Mouse (Mus musculus) CD4-positive, CD25-positive, alpha-beta regulatory T cell, adult 2 months (primary cell): Measurements from ENCODE around the gene Med25.

Experiments
- DNase-seq: peaks from one replicate; pipeline ENCODE4 v3.0.0-alpha.2; 2012; ENCODE audit warnings: low read depth, low spot score

Med25 gene

DNA sequence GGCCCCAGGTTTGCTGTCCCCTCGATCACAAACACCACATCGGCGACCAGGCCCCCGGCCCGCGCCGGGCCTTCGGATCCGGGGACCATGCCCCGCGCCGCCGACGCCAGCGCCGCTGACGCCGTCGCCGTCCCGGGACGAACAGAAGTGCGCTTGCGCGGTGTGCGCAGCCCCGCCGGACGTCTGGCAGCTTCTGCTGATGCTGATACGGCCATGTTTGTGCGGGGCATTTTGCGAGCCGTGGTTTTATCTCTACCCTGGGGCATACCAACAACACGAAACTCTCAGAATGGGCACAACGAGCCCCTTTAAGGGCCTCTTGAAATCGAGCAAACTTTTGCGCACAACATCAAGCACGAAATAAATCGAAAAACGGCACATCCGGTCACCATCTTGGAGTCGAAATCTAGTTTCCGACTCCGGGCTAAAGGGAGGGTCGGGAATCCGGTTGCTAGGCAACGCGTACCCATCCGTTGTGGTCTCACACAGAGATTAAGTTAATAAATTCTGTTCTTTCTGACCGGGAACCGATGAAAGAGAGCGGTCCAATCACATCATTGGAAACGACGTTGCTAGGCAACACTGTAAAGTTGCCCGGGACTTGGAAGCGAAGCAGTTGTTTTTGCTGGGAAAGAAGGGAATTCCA lies at the start of gene Med25:
Med25 (minus strand) TSS at position 437 of the 646 bp plus-strand sequence.
- peak; percentile 94 for DNase-seq

DNA sequence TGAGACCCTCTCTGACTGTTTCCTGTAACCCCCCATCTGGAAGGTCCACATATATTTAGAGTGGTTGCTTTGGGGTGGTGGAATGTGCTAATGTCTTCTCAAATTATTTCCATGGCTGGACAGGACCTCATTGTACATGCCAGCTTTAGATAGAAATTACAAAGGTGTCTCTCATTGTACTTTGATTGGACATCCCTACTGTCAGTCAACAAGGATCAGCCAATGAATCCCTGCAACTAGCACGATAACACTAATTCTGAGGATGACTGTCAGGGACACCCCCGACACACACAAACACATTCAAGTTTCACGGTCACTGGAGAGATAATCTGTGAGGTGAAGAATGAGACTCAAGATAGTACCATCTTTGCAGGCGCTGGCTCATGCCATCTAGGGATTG lies 46.2 kb upstream of the Med25 start:
- DNase-seq: no peak

DNA sequence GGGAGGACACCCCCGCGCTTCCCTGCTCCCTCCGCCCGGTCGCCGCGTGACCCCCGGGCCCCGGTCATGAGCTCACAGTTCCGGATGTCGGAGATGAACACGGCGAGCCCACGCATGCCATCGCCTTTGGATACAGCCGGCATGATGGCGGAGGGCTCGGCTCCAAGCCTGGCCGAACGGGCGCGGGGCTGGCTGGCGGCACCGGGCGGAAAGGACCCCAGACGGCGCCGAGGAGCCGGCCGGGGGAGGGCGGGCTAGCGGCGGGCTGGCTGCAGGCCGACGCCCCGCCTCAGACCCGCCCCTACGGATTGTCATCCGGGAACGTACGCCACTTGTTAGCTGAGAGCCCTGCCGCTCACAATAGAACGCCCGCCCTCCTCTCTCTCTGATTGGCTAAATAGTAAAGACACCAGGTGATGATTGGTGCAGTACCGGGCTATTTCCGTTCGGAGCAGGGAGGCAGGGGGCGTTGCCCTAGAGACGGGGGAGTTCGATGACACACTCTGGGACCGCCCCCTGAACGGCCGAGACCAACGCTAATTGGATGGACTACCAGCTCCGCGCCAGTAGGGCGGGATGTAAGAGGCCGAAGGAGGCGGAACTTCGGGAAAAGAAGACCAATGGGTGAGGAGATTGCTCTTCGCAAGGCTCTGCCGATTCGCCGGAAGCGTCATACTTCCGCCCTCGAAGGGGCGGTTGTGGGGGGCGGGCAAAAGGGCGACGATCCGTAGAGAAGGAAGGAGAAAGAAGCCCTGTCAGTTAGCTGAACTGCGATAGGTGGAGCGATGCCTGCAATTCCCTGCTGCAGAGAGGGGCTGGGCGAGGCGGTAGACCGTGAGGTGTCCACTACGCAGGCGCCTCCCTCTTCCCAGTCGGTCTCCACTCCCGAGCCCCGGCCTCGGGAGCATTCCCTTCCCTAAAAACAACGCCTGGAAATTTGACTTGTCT lies 37.0 kb upstream of the Med25 start, which contains the start of gene Ap2a1:
Ap2a1 (minus strand) TSS at position 293 of the 948 bp plus-strand sequence.
- DNase-seq: peak; percentile 100

DNA sequence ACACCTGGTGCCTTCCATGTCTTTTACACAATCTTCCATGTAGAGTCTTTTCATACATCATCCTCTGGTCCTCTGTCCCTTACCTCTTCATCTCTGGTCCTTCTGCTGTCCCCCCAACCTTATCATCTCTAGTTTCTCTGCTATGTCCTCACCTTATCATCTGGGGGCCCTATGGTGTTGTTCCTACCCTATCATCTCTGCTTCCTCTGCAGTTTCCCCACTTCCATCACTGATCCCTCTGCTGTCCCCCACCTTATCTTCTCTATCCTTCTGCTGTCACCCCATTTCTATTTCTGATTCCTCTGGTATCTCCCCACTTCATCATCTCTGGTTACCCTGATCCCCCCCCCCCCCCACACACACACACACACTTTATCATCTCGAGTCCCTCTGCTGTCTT lies 36.1 kb upstream of the Med25 start:
- DNase-seq: no peak

GRCm38 (mm10) chr7:44925468-44925867 lies 33.0 kb upstream of the Med25 start:
- DNase-seq: peak; percentile 66

DNA sequence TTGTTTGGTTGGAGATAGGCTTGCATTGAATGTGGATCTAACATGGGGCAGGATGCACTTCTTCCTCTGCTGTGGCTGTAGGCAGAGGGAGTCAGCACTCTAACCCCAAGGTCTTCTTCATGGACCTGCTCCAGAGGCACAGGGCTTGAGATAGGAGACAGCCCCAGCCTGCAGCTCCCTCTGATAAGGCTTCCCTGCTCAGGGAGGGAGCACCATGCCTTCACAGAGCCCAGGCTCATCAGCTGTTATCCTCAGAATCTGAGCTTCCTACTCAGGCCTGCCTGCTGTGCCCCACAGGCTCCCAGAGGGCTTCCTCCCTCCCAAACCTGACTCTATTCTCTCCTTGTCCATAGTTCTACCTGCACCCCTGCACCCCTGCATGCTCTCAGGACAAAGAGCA lies 30.0 kb upstream of the Med25 start:
- DNase-seq: no peak

- DNase-seq: no peak
Measured at GRCm38 (mm10) chr7:44919127-44919526, 26.6 kb upstream of the Med25 start.

- no peak for DNase-seq
Measured at GRCm38 (mm10) chr7:44918219-44918618, 25.7 kb upstream of the Med25 start.

- no peak for DNase-seq
Measured at GRCm38 (mm10) chr7:44916881-44917280, 24.4 kb upstream of the Med25 start.

DNA sequence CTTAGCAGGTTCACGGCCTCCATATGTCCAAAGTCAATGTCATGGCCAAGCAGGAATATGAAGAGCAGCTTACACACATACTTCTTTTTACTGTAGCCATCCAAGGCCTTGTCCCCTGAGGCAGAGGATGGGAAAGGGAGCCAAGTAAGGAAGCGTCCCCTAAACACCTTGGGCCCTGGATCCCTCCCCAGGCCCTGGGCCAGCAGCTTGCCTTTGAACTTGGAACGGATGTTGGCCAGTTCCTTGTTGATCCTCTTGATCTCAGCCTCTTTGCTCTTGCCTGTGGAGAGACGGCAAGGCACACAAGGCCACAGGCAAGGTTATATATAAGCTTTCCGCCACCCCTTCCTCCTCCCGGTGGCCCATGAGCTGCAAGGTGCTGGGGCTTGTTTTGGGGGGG lies 23.7 kb upstream of the Med25 start:
- no peak for DNase-seq

DNA sequence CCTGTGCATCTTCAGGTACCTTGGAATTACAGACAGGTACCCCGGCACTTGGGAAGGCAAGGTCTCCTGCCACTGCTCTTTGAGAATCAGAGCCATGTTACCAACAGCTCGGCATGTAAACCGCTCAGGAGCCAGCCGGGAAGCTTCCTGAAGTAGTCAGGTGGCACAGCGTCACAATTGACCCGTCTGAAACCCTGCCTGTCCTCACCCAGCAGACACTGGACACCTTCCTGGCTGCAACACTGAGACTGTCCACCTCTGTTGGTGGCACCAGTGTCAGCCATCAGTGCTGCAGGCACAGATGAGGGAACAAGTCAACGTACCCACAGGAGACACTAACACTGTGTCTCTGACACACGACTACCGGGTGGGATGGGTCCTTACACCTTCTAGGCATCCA lies 22.8 kb upstream of the Med25 start:
- no peak for DNase-seq

- DNase-seq: no peak
Measured at GRCm38 (mm10) chr7:44914396-44914795, 21.9 kb upstream of the Med25 start.

DNA sequence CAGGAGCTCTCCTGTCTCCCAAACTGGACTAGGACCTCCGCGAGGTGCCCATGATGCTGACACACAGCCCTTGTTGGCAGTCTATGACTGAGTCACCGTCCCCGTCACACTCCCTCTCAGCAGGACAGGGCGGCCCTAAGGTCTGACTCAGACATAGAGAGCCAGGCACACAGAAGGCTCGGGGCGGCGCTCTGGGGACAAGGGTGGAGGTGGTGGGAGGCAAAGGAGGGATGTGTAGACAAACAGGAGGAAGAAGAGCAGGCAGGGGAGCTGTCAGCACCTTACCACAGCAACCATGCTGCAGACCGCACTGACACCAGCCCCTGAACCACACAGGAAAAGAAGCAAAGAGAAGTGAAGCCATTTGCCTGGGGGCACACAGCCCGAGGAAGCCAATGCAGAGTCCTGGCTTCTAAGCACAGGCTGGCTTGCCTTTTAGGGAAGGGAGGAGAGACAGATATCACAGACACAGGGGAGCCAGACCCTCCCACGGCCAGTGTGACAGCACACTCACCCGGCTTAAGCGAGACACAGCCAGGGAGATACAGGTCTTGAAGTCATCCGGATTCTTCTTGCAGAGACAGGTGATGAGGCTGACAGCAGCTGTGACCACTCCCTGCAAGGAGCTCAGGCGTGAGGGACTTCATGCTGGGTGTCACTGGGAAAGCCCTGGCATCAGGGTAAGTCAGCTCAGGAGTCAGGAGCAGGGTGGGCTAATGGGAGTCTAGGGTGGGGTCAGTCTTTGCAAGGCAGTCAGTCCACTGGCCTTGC lies 16.4 kb upstream of the Med25 start:
- no peak for DNase-seq

DNA sequence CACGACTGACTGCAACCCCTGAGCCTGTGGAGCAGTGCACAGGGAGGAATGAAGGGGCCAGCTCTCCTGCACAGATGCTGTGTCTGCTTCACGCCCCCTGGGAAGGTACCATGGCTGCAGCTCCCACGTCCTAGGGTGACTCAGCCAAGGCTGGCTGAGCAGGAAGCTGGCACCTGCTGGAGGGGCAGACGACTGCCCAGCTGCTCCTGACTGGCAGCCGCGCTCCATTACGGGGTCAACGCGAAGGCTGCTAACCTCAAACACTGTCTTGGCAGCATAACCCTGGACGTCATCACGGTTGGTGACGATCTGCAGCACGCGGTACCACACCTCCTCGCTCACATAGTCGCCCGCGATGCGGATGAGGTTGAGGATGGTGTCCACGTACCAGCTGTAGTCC lies 12.9 kb upstream of the Med25 start:
- DNase-seq: no peak

GRCm38 (mm10) chr7:44901230-44901722 lies 8.8 kb upstream of the Med25 start:
- DNase-seq: peak; percentile 90

DNA sequence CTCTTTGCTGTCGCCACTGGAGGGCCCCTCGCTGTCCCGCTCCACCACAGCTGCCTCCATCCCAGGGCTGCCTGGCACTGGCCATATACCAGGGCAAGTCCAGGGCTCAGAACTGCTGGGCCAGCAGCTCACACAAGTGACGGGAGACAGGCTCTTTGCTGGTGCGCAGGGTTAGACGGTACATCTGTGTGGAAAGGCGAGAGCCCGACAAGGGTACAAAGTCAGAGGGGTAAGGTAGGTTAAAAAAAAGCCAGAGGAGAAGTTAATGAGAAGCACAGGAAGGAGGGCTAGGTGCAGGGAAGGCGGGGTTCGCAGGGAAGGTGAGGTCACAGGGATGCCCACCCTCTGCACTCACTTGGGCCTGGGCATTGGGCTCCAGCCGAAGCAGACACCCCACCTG lies 8.1 kb upstream of the Med25 start:
- no peak for DNase-seq

DNA sequence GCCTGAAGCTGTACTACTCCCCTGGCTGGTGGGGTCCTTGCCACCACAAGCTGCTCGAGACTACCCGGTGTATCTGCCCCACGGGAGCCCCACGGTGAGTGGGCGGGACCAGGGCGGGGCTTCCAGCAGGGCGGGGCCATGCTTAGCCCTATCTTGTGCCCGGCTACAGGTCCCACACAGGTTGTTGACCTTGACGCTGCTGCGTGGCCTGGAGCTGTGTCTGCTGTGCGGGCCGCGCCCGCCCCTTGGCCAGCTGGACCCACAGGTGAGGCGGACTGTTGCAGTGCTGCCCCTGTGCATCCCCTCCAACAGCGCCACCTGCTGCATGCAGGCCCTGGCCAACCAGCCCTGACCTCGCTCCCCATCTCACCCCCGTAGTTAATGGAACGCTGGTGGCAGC lies 6.1 kb upstream of the Med25 start:
- peak; percentile 62 for DNase-seq

DNA sequence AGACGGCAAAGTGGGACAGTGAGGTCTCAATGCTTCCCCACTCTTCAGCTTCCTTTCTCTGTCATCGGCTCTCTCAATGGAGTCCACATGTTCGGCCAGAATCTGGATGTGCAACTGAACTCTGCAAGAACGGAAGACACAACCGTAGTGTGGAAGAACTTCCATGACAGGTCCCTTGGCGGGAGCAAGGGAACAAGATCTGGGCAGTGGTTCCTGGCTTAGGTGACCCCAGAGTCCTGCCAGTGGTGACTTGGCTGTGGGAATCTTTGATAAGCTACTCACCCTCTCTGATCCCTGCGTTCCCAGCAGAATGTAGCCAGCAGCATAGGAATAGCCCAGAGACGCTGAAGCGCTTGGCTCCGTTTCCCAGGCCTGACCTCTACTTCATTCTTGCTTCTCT lies 4.0 kb upstream of the Med25 start:
- DNase-seq: no peak

DNA sequence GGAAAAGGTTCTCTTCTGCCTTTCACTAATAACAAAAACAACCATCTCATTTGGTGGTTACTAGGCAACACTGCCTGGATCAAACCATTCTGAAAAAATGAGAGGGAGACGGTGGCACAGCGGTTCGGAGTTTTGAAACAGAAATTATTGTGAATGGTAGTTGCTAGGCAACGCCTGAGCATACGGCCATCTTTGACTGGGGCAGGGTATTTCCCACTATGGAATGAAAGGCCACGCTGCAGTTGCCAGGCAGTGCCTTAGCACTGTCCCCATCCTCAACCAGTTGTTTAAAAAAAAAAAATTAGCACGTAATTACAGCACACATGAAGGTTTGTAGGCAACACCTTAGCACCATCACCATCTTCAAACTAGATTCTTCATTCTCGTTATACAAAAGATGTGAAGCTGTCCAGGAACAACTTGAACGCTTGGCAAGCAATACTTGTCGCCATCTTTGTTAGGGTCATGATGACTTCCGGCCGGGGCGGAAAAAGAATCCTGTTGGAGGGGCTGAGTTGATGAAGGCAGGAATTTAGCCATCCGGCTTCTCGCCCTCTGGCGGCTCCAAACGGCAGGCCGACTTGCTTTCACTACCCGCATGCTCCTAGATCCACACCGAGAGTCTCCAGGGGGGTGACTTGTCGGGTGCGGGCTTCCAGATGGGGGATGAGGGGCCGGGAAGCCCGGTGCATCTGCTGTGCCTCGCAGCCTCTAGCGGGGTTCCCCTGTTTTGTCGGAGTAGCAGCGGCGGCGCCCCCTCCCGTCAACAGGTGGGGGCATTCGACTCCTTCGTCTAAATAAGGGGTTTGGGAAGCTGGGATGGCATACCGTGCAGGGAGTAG lies 3.3 kb upstream of the Med25 start, which contains the start of gene Fuz:
Fuz (plus strand) TSS at position 487 of the 842 bp plus-strand sequence.
- peak; percentile 95 for DNase-seq

DNA sequence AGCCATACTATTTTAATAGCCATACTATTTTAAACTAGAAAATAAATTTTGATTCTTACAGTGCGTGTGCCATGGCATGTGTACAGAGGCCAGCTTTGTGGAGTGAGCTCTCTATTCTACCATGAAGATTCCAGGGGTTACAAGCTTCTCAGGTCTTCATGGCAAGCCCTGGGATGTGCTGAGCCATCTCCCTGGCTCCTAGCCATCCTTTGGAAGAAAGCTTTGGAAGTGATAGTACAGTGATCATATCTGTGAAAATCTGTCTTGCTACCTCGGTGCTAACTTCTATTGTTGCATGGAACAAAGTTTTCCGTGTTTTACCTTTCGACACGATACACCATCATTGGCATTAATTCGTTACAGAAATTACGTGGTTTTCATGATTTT lies 2.7 kb upstream of the Med25 start:
- DNase-seq: no peak

DNA sequence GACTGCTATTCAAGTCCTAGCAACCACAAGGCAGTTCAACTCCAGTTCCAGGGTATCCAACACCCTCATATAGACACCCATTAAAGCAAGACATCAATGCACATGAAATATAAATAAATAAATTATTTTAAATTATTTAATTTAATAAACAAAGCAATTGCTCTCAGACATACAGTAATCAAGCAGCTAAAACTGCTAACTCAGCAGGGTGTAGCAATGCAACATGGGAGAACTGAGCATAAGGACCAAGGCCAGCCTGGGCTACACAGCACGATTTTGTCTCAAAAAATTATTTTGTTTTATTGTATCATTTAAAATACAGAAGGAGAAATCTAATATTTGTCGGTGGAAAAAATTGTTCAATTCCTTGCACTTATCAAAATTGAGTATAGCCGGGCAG lies 1.7 kb upstream of the Med25 start:
- no peak for DNase-seq
